Mouse (Mus musculus) myocyte (in vitro differentiated cells): ENCODE data around the gene Col4a6. TPM values are rescaled to one million over a fixed set of nuclear protein-coding genes. Genes with fewer than 3 reads are reported as not detected.

ENCODE experiments used
- H3K27me3 ChIP-seq: one replicate; pipeline ENCODE4 v1.6.1; 2011; ENCODE audit not compliant: control insufficient read depth, insufficient read depth, insufficient read length
- H3K36me3 ChIP-seq: one replicate; pipeline ENCODE4 v1.6.1; 2011; ENCODE audit not compliant: control insufficient read depth, insufficient read depth
- H3K4me2 ChIP-seq: one replicate; pipeline ENCODE4 v1.6.1; 2011; ENCODE audit warnings: low read depth, control low read depth
- H3K4me3 ChIP-seq: one replicate; pipeline ENCODE4 v1.5.1; 2011; ENCODE audit warnings: mild to moderate bottlenecking, control low read depth, moderate library complexity
- H3K79me2 ChIP-seq: one replicate; pipeline ENCODE4 v1.6.1; 2011; ENCODE audit not compliant: control insufficient read depth, insufficient read depth
- H3ac ChIP-seq: one replicate; pipeline ENCODE4 v1.6.1; 2011; ENCODE audit not compliant: control insufficient read depth, insufficient read length
- CEBPB ChIP-seq: IDR thresholded peaks from 2 replicates; pipeline ENCODE4 v1.6.1; 2011; ENCODE audit warnings: mild to moderate bottlenecking, moderate library complexity; ENCODE audit not compliant: poor library complexity, insufficient read depth, severe bottlenecking
- E2F4 ChIP-seq: IDR thresholded peaks from one replicate; pipeline ENCODE4 v1.6.1; 2011; ENCODE audit warnings: mild to moderate bottlenecking, control low read depth, moderate library complexity; ENCODE audit not compliant: insufficient read depth
- MAX ChIP-seq: IDR thresholded peaks from one replicate; pipeline ENCODE4 v1.6.1; 2011; ENCODE audit warnings: low read depth, mild to moderate bottlenecking, control low read depth
- MYOD1 ChIP-seq, 3 experiments: IDR thresholded peaks; one replicate each; pipeline ENCODE4 v1.6.1; 2011; ENCODE audit warnings: control low read depth in 2 of 3, low read depth in 2 of 3, mild to moderate bottlenecking in 2 of 3, moderate library complexity in 1 of 3; ENCODE audit not compliant: insufficient read length in 2 of 3, control insufficient read depth in 1 of 3
- MYOG ChIP-seq, 3 experiments: IDR thresholded peaks; one replicate each; pipeline ENCODE4 v1.6.1; 2011; ENCODE audit warnings: control low read depth in 2 of 3, low read depth in 2 of 3, mild to moderate bottlenecking in 2 of 3; ENCODE audit not compliant: insufficient read length in 2 of 3, control insufficient read depth in 1 of 3, insufficient read depth in 1 of 3
- POLR2A ChIP-seq: IDR thresholded peaks from one replicate; pipeline ENCODE4 v1.6.1; 2011; ENCODE audit warnings: low read depth, mild to moderate bottlenecking, control low read depth, moderate library complexity; ENCODE audit not compliant: insufficient read length
- POLR2AphosphoS2 ChIP-seq: IDR thresholded peaks from one replicate; pipeline ENCODE4 v1.6.1; 2011; ENCODE audit warnings: low read depth, control low read depth; ENCODE audit not compliant: insufficient read length
- REST ChIP-seq: IDR thresholded peaks from one replicate; pipeline ENCODE4 v1.6.1; 2011; ENCODE audit warnings: mild to moderate bottlenecking, control low read depth, moderate library complexity; ENCODE audit not compliant: insufficient read depth, insufficient read length
- SRF ChIP-seq: IDR thresholded peaks from one replicate; pipeline ENCODE4 v1.6.1; 2011; ENCODE audit warnings: low read depth; ENCODE audit not compliant: control insufficient read depth, insufficient read length
- TCF12 ChIP-seq: IDR thresholded peaks from one replicate; pipeline ENCODE4 v1.6.1; 2011; ENCODE audit warnings: mild to moderate bottlenecking, control low read depth; ENCODE audit not compliant: poor library complexity, insufficient read depth, severe bottlenecking
- TCF3 ChIP-seq: IDR thresholded peaks from one replicate; pipeline ENCODE4 v1.6.1; 2011; ENCODE audit warnings: low read depth, control low read depth; ENCODE audit not compliant: insufficient read length
- USF1 ChIP-seq: IDR thresholded peaks from one replicate; pipeline ENCODE4 v1.6.1; 2011; ENCODE audit warnings: low read depth, mild to moderate bottlenecking, control low read depth, moderate library complexity
- polyA plus RNA-seq: library from polyadenylated mRNA; unstranded; fragments of >200 nt; fragmentation: generic; extraction: Trizol; gene quantifications from one replicate; pipeline ENCODE4 v1.2.1, GENCODE M21; 2012; ENCODE audit warnings: missing spikeins

The Col4a6 gene
- polyA plus RNA-seq, 1 experiment: 0.01 TPM

DNA sequence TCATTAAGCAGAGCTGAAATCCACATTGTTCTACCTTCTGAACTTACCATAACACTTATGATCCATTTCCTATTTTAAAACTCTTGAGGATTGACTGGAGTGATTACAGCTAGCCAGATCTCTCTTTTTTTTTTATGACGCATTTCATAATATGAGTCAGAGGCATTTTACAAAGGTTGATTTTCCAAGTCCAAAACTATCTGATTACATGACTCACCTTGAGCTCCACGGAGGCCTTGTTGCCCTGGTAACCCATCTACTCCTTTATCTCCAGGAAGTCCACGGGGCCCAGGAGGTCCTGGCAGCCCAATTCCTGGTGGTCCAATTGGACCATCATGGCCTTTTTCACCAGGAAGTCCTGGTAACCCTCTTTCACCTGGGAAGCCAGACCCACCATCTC, 274.9 kb downstream of the Col4a6 start:
- no peaks in the 10 kb centered on the region for H3K36me3 ChIP-seq
- no peak for TF ChIP-seq MAX
- H3ac ChIP-seq: no peak overlapping the region
- H3K4me3 ChIP-seq: no peak overlapping the region
- H3K4me2 ChIP-seq: no peak overlapping the region
- H3K79me2 ChIP-seq: no peaks in the 10 kb centered on the region
- no peaks in the 10 kb centered on the region for H3K27me3 ChIP-seq

DNA sequence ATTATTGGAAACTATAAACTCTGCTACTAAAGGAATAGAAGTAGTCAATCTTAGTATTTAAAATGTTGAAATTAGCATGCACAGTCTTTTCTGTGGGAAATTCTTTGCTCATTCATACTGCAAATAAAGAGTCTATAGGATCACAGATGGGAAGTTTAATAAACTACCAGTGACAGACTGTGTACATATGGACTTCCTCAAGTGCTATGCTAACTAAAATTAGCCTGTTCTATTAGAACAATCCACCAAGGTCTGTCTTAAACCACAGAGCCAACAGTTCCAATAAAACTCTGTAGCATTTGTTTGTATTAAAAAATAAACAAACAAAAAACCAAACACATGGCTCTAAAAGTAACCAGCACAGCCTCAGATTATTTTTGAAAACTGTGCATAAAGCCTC, 278.8 kb downstream of the Col4a6 start:
- H3K4me3 ChIP-seq: no peak overlapping the region
- no peaks in the 10 kb centered on the region for H3K27me3 ChIP-seq
- no peak overlapping the region for H3K4me2 ChIP-seq
- no peak overlapping the region for H3ac ChIP-seq
- no peak for TF ChIP-seq TCF12
- TF ChIP-seq POLR2AphosphoS2: no peak
- no peak for TF ChIP-seq SRF
- no peak for TF ChIP-seq REST
- no peak for TF ChIP-seq USF1
- TF ChIP-seq CEBPB: no peak
- no peak for TF ChIP-seq MYOG (IDR thresholded peaks at IDR 0.05; ENCODE audit: control insufficient read depth in 1 of 3, insufficient read depth in 1 of 3, insufficient read length in 2 of 3, low read depth in 2 of 3)
- no peak for TF ChIP-seq POLR2A
- no peak for TF ChIP-seq E2F4
- no peak for TF ChIP-seq MYOD1 (IDR thresholded peaks at IDR 0.05; ENCODE audit: control insufficient read depth in 1 of 3, insufficient read length in 2 of 3, low read depth in 2 of 3)
- no peak for TF ChIP-seq MAX
- no peaks in the 10 kb centered on the region for H3K36me3 ChIP-seq
- H3K79me2 ChIP-seq: no peaks in the 10 kb centered on the region

DNA sequence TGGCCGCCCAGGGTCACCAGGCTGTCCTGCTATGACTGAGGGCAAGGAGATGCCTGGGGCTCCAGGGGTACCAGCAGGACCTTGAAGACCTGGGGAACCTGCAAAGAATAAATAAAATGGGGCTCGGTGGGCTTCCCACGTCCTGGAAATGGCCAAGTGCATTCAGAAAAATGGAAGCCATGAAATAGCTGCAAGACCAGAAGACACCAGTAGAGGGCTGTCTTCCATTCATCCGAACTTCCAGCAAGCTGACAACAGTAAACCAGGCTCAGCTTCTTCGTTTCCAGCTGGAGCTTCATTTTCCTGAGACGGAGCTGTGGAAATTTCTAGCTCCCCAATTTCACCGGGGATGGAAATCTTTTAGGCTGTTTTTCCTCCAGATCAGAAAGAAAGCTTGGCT, 298.5 kb downstream of the Col4a6 start:
- Histone ChIP-seq H3K27me3 (no peaks in the 10 kb centered on the region), H3K79me2 (no peaks in the 10 kb centered on the region), H3ac (no peak overlapping the region), H3K4me3 (no peak overlapping the region), H3K36me3 (no peaks in the 10 kb centered on the region), H3K4me2 (peak overlapping the region; percentile 48)
- TF ChIP-seq POLR2A (no peak), MAX (no peak), REST (no peak), USF1 (no peak), CEBPB (no peak), TCF12 (no peak), MYOG (IDR thresholded peaks at IDR 0.05; ENCODE audit: control insufficient read depth in 1 of 3, insufficient read depth in 1 of 3, insufficient read length in 2 of 3, low read depth in 2 of 3) (no peak), POLR2AphosphoS2 (no peak), TCF3 (no peak), E2F4 (no peak), MYOD1 (IDR thresholded peaks at IDR 0.05; ENCODE audit: control insufficient read depth in 1 of 3, insufficient read length in 2 of 3, low read depth in 2 of 3) (no peak), SRF (no peak)

DNA sequence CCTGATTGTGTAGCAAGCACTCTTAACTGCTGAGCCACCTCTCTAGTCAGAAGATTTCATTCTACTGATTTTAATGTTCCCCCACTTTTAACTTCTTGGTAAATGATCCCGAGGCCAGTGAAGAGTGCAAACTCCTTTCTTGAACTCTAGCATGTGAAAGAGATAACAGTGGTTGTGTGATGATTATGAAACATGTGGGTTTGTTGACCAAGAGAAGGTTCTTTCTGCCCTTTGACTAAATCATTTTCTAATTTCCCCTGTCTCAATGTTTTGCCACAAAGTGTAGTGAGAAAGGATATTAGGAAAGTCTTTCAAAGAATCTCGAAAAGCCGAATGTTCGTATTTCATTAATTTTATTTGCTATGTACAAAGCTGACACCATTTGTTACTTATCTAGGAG, 308.8 kb downstream of the Col4a6 start:
- no peak overlapping the region for H3K4me3 ChIP-seq
- H3K4me2 ChIP-seq: no peak overlapping the region
- H3K36me3 ChIP-seq: no peaks in the 10 kb centered on the region
- no peaks in the 10 kb centered on the region for H3K79me2 ChIP-seq
- H3K27me3 ChIP-seq: no peaks in the 10 kb centered on the region
- H3ac ChIP-seq: no peak overlapping the region
- TF ChIP-seq POLR2A (no peak), REST (no peak)

GRCm38 (mm10) chrX:141160371-141160770, 313.5 kb downstream of the Col4a6 start:
- Histone ChIP-seq H3K36me3 (no peaks in the 10 kb centered on the region), H3K4me2 (no peak overlapping the region), H3K79me2 (no peaks in the 10 kb centered on the region), H3K4me3 (no peak overlapping the region), H3ac (no peak overlapping the region), H3K27me3 (no peaks in the 10 kb centered on the region)
- TF ChIP-seq E2F4 (no peak), CEBPB (no peak), MYOG (IDR thresholded peaks at IDR 0.05; ENCODE audit: control insufficient read depth in 1 of 3, insufficient read depth in 1 of 3, insufficient read length in 2 of 3, low read depth in 2 of 3) (no peak), REST (no peak), POLR2AphosphoS2 (no peak), USF1 (no peak), MAX (no peak), POLR2A (no peak), SRF (no peak), MYOD1 (IDR thresholded peaks at IDR 0.05; ENCODE audit: control insufficient read depth in 1 of 3, insufficient read length in 2 of 3, low read depth in 2 of 3) (no peak), TCF3 (no peak), TCF12 (no peak)
